Mouse (Mus musculus) stomach, embryonic 14.5 days (tissue): Measurements from ENCODE around the gene Rps27rt. TPM values are rescaled to one million over a fixed set of nuclear protein-coding genes. Genes with fewer than 3 reads are reported as not detected.

Experiments used
- ATAC-seq: fragments of 200-750 bp; cut with Nextera tagmentation; 2 replicates; pipeline ENCODE4 v1.8.0; 2017; ENCODE audit warnings: low read depth, moderate TSS enrichment; ENCODE audit not compliant: insufficient number of reproducible peaks, insufficient read depth, low FRiP score
- H3K27ac ChIP-seq: fragments of 300-500 bp; sonication (generic); 2 replicates; pipeline ENCODE4 v1.5.1; 2014; ENCODE audit warnings: mild to moderate bottlenecking, low read length, moderate library complexity, mixed read lengths
- H3K27me3 ChIP-seq: fragments of 300-500 bp; sonication (generic); 2 replicates; pipeline ENCODE4 v1.6.1; 2014; ENCODE audit warnings: low read length, control low read depth, mixed read lengths; ENCODE audit not compliant: control insufficient read depth, insufficient read depth
- H3K36me3 ChIP-seq: fragments of 300-500 bp; sonication (generic); 2 replicates; pipeline ENCODE4 v1.6.1; 2014; ENCODE audit warnings: mild to moderate bottlenecking, control low read depth, low read length, moderate library complexity, mixed read lengths; ENCODE audit not compliant: control insufficient read depth, insufficient read depth
- H3K4me1 ChIP-seq: fragments of 300-500 bp; sonication (generic); 2 replicates; pipeline ENCODE4 v1.6.1; 2014; ENCODE audit warnings: low read length, control low read depth, mixed read lengths; ENCODE audit not compliant: control insufficient read depth, insufficient read depth
- H3K4me2 ChIP-seq: fragments of 300-500 bp; sonication (generic); replicated peaks from 2 replicates; pipeline ENCODE4 v1.6.1; 2014; ENCODE audit warnings: low read depth, low read length, control low read depth
- H3K4me3 ChIP-seq: fragments of 300-500 bp; sonication (generic); 2 replicates; pipeline ENCODE4 v1.5.1; 2014; ENCODE audit warnings: low read depth, low read length, control low read depth
- H3K9ac ChIP-seq: fragments of 300-500 bp; sonication (generic); replicated peaks from 2 replicates; pipeline ENCODE4 v1.6.1; 2014; ENCODE audit warnings: low read depth, mild to moderate bottlenecking, control low read depth, low read length, moderate library complexity, mixed read lengths
- H3K9me3 ChIP-seq: fragments of 300-500 bp; sonication (generic); 2 replicates; pipeline ENCODE4 v1.6.1; 2016; ENCODE audit warnings: low read depth, low read length, control low read depth; ENCODE audit not compliant: control insufficient read depth
- WGBS: fragments of 180-500 bp; shearing (Covaris S2); extraction: QIAGEN DNeasy Blood & Tissue Kit; methylation state at CpG from one replicate; pipeline ENCODE4 v1.1.7; 2014; 5-methylcytosine and 5-hydroxymethylcytosine counted together
- polyA plus RNA-seq: library from polyadenylated mRNA; unstranded; fragments of >200 nt; fragmentation: Nextera tagmentation; extraction: Ambion mirVana; gene quantifications from 2 replicates; pipeline ENCODE4 v1.2.1, GENCODE M21; 2014

The Rps27rt gene
- polyA plus RNA-seq, 1 experiment from 2014 or later, result 625 TPM

GRCm38 (mm10) chr9:115012367-115012766 is 29.8 kb upstream of the Rps27rt start:
- H3K9ac ChIP-seq, result no peak overlapping the region
- WGBS, result 49% methylated on average over 12 of the region's 12 CpGs
- no peaks in the 10 kb centered on the region for H3K9me3 ChIP-seq
- H3K4me1 ChIP-seq, result no peaks in the 10 kb centered on the region
- no peak overlapping the region for H3K4me2 ChIP-seq
- no peak overlapping the region for H3K27ac ChIP-seq
- H3K4me3 ChIP-seq, result no peak overlapping the region
- ATAC-seq, result no peak
- H3K27me3 ChIP-seq, result no peaks in the 10 kb centered on the region
- H3K36me3 ChIP-seq, result no peaks in the 10 kb centered on the region

DNA sequence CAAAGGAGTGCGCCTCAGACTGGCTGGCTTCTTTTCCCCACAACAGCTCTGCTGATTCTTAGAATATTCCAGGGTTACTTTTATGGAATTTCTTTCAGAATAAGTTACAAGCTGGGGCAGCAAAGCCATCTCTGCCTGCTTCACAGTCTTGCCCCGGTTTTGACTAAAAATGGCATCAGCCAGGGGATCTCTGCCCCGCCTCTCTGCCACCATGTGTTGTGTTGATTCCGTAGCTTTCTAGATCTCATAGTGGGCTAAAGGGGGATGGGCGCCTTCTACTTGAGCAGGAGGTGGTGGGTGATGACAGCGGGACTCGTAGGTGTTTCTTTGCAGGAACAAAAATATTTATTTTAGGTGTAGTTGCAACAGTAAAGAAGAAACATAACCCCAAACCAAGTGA is 25.7 kb upstream of the Rps27rt start:
- H3K27ac ChIP-seq, result no peak overlapping the region
- WGBS, result 85% methylated on average over 7 of the region's 7 CpGs
- no peak for ATAC-seq

DNA sequence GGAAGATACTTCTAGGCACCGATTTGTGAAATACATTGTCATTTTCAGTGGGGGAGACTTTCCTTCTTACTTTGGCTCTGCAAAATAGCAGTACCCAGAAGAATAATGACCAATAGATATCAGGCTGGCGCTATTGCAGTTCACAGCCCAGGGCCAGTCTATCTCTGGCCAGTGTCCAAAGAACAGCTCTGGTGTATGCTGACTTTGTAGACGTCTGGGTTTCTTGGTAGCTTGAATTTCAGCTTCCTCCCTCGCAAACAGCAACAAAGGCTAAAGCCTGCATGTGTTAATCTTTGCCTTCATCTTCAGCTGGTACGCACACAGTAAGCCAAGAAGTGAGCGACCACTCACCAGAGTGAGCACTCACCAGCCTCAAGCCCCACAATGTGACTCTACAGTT is 25.2 kb upstream of the Rps27rt start:
- Histone ChIP-seq H3K27me3 (no peaks in the 10 kb centered on the region), H3K36me3 (no peaks in the 10 kb centered on the region), H3K27ac (no peak overlapping the region), H3K9ac (no peak overlapping the region), H3K9me3 (no peaks in the 10 kb centered on the region), H3K4me2 (no peak overlapping the region), H3K4me1 (no peaks in the 10 kb centered on the region), H3K4me3 (no peak overlapping the region)
- ATAC-seq, result no peak
- 59% methylated on average over 6 of the region's 6 CpGs for WGBS

More for the DNA sequence above, 25.7 kb upstream of the Rps27rt start:
- H3K4me1 ChIP-seq, result no peaks in the 10 kb centered on the region
- H3K36me3 ChIP-seq, result no peaks in the 10 kb centered on the region
- H3K9me3 ChIP-seq, result no peaks in the 10 kb centered on the region
- no peak overlapping the region for H3K4me2 ChIP-seq
- no peak overlapping the region for H3K4me3 ChIP-seq
- H3K9ac ChIP-seq, result no peak overlapping the region
- H3K27me3 ChIP-seq, result no peaks in the 10 kb centered on the region

GRCm38 (mm10) chr9:115005446-115005845 is 22.9 kb upstream of the Rps27rt start:
- Histone ChIP-seq H3K36me3 (no peaks in the 10 kb centered on the region), H3K4me3 (no peak overlapping the region), H3K4me2 (no peak overlapping the region), H3K4me1 (no peaks in the 10 kb centered on the region), H3K9me3 (no peaks in the 10 kb centered on the region), H3K27ac (no peak overlapping the region), H3K9ac (no peak overlapping the region), H3K27me3 (no peaks in the 10 kb centered on the region)
- 74% methylated on average over 10 of the region's 10 CpGs for WGBS
- ATAC-seq, result no peak

GRCm38 (mm10) chr9:114999771-115000146 is 17.2 kb upstream of the Rps27rt start:
- no peak for ATAC-seq
- H3K4me3 ChIP-seq, result no peak overlapping the region
- H3K4me2 ChIP-seq, result no peak overlapping the region
- no peaks in the 10 kb centered on the region for H3K27me3 ChIP-seq
- no peak overlapping the region for H3K27ac ChIP-seq
- no peak overlapping the region for H3K9ac ChIP-seq
- WGBS, result 55% methylated on average over 5 of the region's 5 CpGs
- no peaks in the 10 kb centered on the region for H3K36me3 ChIP-seq
- no peaks in the 10 kb centered on the region for H3K9me3 ChIP-seq
- no peaks in the 10 kb centered on the region for H3K4me1 ChIP-seq

DNA sequence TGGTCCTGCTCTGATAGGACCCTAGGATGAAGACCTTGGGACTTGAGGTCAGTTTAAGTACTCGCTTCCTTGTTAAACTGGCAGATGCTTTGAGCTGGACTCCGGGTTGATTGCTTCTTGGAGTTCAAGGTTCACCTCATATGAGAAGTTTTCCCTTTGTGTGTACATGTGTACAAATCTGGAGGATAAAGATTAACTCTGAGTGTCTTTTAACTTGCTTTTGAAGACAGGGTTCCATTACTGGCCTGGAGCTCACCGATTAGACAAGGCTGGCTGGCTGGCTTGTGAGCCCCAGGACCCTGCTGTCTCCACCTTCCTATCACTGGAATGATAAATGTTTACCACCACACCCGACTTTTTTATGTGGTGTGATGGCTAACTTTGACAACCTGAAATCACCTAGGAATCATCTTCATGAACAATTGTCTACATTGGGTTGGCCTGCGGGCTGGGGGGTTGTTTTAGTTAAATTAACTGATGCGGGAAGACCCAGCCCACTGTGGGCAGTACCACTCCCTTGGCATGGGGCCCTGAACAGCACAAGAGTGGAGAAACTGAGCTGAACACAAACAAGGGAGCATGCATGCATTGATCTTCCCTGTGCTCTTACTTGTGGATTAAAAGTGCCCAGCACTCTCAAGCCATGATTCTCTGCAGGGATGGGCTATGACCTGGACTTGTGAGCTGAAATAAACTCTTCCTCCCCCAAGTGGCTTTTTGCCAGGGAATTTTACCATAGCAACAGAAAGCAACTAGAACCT is 16.7 kb upstream of the Rps27rt start:
- ATAC-seq, result no peak
- Histone ChIP-seq H3K27ac (no peak overlapping the region), H3K27me3 (no peaks in the 10 kb centered on the region), H3K4me3 (no peak overlapping the region), H3K4me2 (no peak overlapping the region), H3K9me3 (no peaks in the 10 kb centered on the region), H3K36me3 (no peaks in the 10 kb centered on the region), H3K9ac (no peak overlapping the region), H3K4me1 (no peaks in the 10 kb centered on the region)
- 77% methylated on average over 6 of the region's 6 CpGs for WGBS

- 97% methylated on average over 6 of the region's 6 CpGs for WGBS
Measured at GRCm38 (mm10) chr9:114996489-114996888, 13.9 kb upstream of the Rps27rt start.

DNA sequence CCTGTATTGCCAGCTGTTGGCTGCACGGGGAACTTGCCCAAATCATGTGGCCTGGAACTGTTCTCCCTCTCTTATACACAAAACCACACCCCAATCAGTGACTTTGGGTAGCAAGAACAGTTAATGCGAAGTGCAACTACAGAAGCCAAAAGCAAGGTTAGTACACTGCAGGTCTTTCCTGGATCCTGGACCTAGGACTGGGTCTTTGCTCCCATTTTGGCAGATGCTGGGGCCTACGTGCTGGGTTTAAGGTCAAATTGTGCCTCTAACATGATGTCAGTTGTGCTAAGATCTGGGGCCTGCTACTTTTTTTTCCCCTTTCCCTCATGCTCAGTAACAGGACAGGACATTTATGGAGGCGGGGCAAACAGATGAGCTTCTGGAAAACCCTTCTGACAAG is 13.2 kb upstream of the Rps27rt start:
- Histone ChIP-seq H3K36me3 (no peaks in the 10 kb centered on the region), H3K4me1 (no peaks in the 10 kb centered on the region), H3K27ac (no peak overlapping the region), H3K9ac (no peak overlapping the region), H3K4me3 (no peak overlapping the region), H3K27me3 (no peaks in the 10 kb centered on the region), H3K9me3 (0 out of 2 replicates have a peak, but pooled peaks cover 3% of the 10 kb centered on the region), H3K4me2 (no peak overlapping the region)
- 89% methylated on average over 4 of the region's 4 CpGs for WGBS
- ATAC-seq, result no peak

More at GRCm38 (mm10) chr9:114996489-114996888, 13.9 kb upstream of the Rps27rt start:
- Histone ChIP-seq H3K4me1 (no peaks in the 10 kb centered on the region), H3K27me3 (no peaks in the 10 kb centered on the region), H3K4me2 (no peak overlapping the region), H3K9me3 (0 out of 2 replicates have a peak, but pooled peaks cover 3% of the 10 kb centered on the region), H3K36me3 (no peaks in the 10 kb centered on the region), H3K27ac (no peak overlapping the region), H3K9ac (no peak overlapping the region), H3K4me3 (no peak overlapping the region)
- no peak for ATAC-seq

GRCm38 (mm10) chr9:114995250-114995649 is 12.7 kb upstream of the Rps27rt start:
- no peaks in the 10 kb centered on the region for H3K27me3 ChIP-seq
- H3K9ac ChIP-seq, result no peak overlapping the region
- no peaks in the 10 kb centered on the region for H3K36me3 ChIP-seq
- H3K27ac ChIP-seq, result no peak overlapping the region
- H3K9me3 ChIP-seq, result 0 out of 2 replicates have a peak, but pooled peaks cover 3% of the 10 kb centered on the region
- WGBS, result 66% methylated on average over 4 of the region's 4 CpGs
- H3K4me3 ChIP-seq, result no peak overlapping the region
- no peak overlapping the region for H3K4me2 ChIP-seq
- ATAC-seq, result no peak
- H3K4me1 ChIP-seq, result no peaks in the 10 kb centered on the region
